Mouse (Mus musculus) urinary bladder, postnatal 4 days (tissue): Measurements from ENCODE around the gene Flnb.

ENCODE experiments used
- DNase-seq, 2 experiments: peaks; one replicate each; pipeline ENCODE4 v3.0.0; 2021 to 2022; ENCODE audit warnings: low spot score in 2 of 2

Gene Flnb

GRCm38 (mm10) chr14:7989961-7990360 is 172.2 kb downstream of the Flnb start:
- DNase-seq, result no peak

- no peak for DNase-seq
Observed at GRCm38 (mm10) chr14:7991108-7991776, 173.5 kb downstream of the Flnb start.

- no peak for DNase-seq
Observed at GRCm38 (mm10) chr14:7992158-7992557, 174.4 kb downstream of the Flnb start.

- peak in 1 of 2 experiments; percentile 31 for DNase-seq
Observed at GRCm38 (mm10) chr14:7994271-7994767, 176.6 kb downstream of the Flnb start, which contains the start of gene Dnase1l3. Gene Dnase1l3 (minus strand): TSS chr14:7994573.

GRCm38 (mm10) chr14:7997255-7997696 is 179.5 kb downstream of the Flnb start:
- peak; percentile 78 to 90 for DNase-seq

GRCm38 (mm10) chr14:7999030-7999429 is 181.3 kb downstream of the Flnb start:
- no peak for DNase-seq

GRCm38 (mm10) chr14:7999435-7999834 is 181.7 kb downstream of the Flnb start:
- no peak for DNase-seq

- no peak for DNase-seq
Observed at GRCm38 (mm10) chr14:8000247-8000646, 182.5 kb downstream of the Flnb start.
